Mouse (Mus musculus) spleen, adult 2 months (tissue): ENCODE measurements at regions not wholly inside any gene's neighbourhood (a gene's known extent, or its start where the extent isn't known, plus 50 kb on each side); places are given as distances from the start of the nearest gene placed in this dataset.

ENCODE experiments used
- CTCF ChIP-seq: fragments of 200-500 bp; IDR thresholded peaks from 2 replicates; pipeline ENCODE4 v1.5.1; 2011; ENCODE audit warnings: mild to moderate bottlenecking, inconsistent platforms; ENCODE audit not compliant: insufficient read depth, insufficient read length, insufficient replicate concordance; ENCODE audit errors: extremely low read depth
- POLR2A ChIP-seq: fragments of 200-500 bp; IDR thresholded peaks from 2 replicates; pipeline ENCODE4 v1.6.1; 2011; ENCODE audit warnings: low read depth, low read length, inconsistent platforms

DNA sequence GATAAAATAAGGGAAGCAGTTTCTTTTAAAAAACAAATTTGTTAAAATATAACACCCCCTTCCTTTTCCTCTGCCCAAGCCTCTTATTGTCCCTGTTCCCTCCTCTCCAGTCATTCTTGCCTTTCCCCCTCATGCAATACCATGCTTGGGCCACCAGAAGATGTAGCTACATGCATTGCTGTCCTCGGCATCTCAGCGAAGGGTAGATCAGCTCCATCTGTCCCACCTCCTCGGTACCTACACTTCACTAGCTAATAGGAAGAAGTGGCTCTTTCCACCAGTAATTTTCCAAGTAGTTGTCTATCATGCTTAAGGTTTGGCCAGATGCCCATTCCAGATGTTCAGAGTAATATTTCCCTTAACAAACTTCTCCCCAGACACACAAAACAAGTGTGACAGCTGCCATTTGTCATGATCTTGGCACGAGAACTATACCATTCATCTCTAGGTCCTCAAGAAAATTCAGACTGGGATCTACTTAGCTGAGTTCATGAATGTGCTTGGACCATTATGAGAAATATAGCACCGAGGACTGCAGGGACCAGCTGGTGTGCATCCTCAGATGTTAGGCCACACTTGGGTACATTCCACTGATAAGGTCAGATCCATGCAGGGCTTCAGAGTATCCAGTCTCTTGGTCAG, 198.7 kb upstream of the Tnp1 start:
- no peak for TF ChIP-seq CTCF
- no peak for TF ChIP-seq POLR2A
